7 mouse cellular contexts compared by ENCODE assay signal in the genomic region with DNA sequence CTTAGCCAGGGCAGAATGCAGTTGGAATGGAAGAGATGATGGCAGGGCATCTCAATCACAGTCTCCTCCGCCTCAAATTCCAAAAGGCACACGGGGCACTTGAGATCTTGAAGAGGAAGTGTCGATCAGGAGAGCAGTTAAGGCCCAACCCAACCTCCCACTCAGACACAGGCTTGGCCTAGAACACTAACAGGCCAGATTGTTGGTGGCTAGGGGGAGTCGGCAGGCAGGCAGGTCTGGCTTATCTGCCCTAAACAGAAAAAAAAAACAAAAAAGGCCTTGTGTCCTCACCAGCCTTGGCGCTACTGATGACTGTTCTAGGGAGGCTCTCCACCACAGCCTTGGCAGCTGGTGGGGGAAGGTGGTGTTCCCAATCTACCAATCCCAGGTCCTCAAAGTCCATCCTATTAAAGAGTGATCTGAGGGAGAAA. TPM values are rescaled to one million over a fixed set of nuclear protein-coding genes. Genes with fewer than 3 reads are reported as not detected.
A peak's percentile ranks its signal among the peaks of the same experiment; 100 is the strongest.
DNase-seq lines count a peak whose midpoint lies in the region; ATAC-seq and TF ChIP-seq lines count a peak whose summit lies in the region.

No protein-coding gene starts in this region.

- H3K36me3 ChIP-seq in forebrain, embryonic 15.5 days, result peaks cover 7% of the 10 kb centered on the region; the same call in 1 of the 2 replicates
- H3K36me3 ChIP-seq in liver, embryonic 14.5 days (replicated peaks; ENCODE audit: control insufficient read depth, insufficient read depth, low read depth), result peaks cover 20% of the 10 kb centered on the region

- WGBS in forebrain, embryonic 15.5 days, result 78% methylated on average over 5 of the region's 5 CpGs
- 15% methylated on average over 5 of the region's 5 CpGs for WGBS in liver, embryonic 14.5 days (ENCODE audit: insufficient replicate concordance)

- no peaks in the 10 kb centered on the region for H3K9me3 ChIP-seq in forebrain, embryonic 15.5 days
- H3K9me3 ChIP-seq in liver, embryonic 14.5 days (ENCODE audit: control insufficient read depth, low read length), result no peaks in the 10 kb centered on the region

- no peak for TF ChIP-seq EP300 in liver, embryonic 14.5 days (IDR thresholded peaks at IDR 0.05; ENCODE audit: low read depth)

- H3K4me1 ChIP-seq in forebrain, embryonic 15.5 days, result peaks cover 37% of the 10 kb centered on the region
- peaks cover 15 to 30% of the 10 kb centered on the region in 2 experiments for H3K4me1 ChIP-seq in liver, embryonic 14.5 days (replicated peaks; ENCODE audit: control insufficient read depth in 2 of 2, insufficient read depth in 2 of 2, low read length in 1 of 2)

- no peak for ATAC-seq in forebrain, embryonic 15.5 days (replicated peaks)
- ATAC-seq in liver, embryonic 14.5 days (ENCODE audit: insufficient read depth), result no peak

- no peaks in the 10 kb centered on the region for H3K27me3 ChIP-seq in forebrain, embryonic 15.5 days
- peaks cover 6% of the 10 kb centered on the region for H3K27me3 ChIP-seq in liver, embryonic 14.5 days (ENCODE audit: control insufficient read depth, insufficient read depth, low read length)

- H3K4me3 ChIP-seq in forebrain, embryonic 15.5 days, result peak overlapping the region; percentile 60
- peak overlapping the region; percentile 65 to 86 for H3K4me3 ChIP-seq in liver, embryonic 14.5 days (ENCODE audit: insufficient read depth in 1 of 2, low read depth in 2 of 2, low read length in 2 of 2)

- no peak for TF ChIP-seq CTCF in liver, embryonic 14.5 days (IDR thresholded peaks at IDR 0.05; ENCODE audit: low read depth)

- H3K27ac ChIP-seq in forebrain, embryonic 15.5 days (replicated peaks), result no peak overlapping the region
- peak overlapping the region; percentile 38 for H3K27ac ChIP-seq in liver, embryonic 14.5 days

- peak; percentile 68 for DNase-seq in ovary, adult 18-20 months (ENCODE audit: low spot score)
- no peak for DNase-seq in ovary, postnatal 14 days (ENCODE audit: low spot score)
- no peak for DNase-seq in liver, embryonic 14.5 days (ENCODE audit: low read depth in 3 of 3, low spot score in 3 of 3)
- peak; percentile 56 for DNase-seq in testis, postnatal 10 days (ENCODE audit: low spot score)
- no peak for DNase-seq in c-Kit-positive CD71-positive TER-119-positive erythroid progenitor cells, embryonic 14.5 days (ENCODE audit: low spot score)
- no peak for DNase-seq in urinary bladder, postnatal 14 days (ENCODE audit: low spot score)

- peak overlapping the region; percentile 68; the same call in 1 of the 2 replicates for H3K9ac ChIP-seq in forebrain, embryonic 15.5 days (replicated peaks)
- H3K9ac ChIP-seq in liver, embryonic 14.5 days (replicated peaks), result peak overlapping the region; percentile 76

- peak overlapping the region; percentile 68 for H3K4me2 ChIP-seq in forebrain, embryonic 15.5 days (replicated peaks)
- peak overlapping the region; percentile 80 for H3K4me2 ChIP-seq in liver, embryonic 14.5 days (ENCODE audit: low read depth)

RNA-seq across cellular contexts. Expression of a gene that starts 5.6 kb away (rescaled TPM):
- polyA plus RNA-seq in forebrain, embryonic 15.5 days (2015; fragmentation: Nextera tagmentation; extraction: Ambion mirVana), result 126 and 130 TPM in 2 replicates
- polyA plus RNA-seq in liver, embryonic 14.5 days (2012; rRNA removed), result 40.3 and 42.8 TPM in 2 replicates
- 68.0 and 75.4 TPM in 2 replicates for polyA plus RNA-seq in liver, embryonic 14.5 days (2014; fragmentation: Nextera tagmentation; extraction: Ambion mirVana)

RNA-seq across cellular contexts. Expression of a gene that starts 5.9 kb away (rescaled TPM):
- 15.2 and 15.6 TPM in 2 replicates for polyA plus RNA-seq in forebrain, embryonic 15.5 days (2015; fragmentation: Nextera tagmentation; extraction: Ambion mirVana)
- 39.0 and 58.3 TPM in 2 replicates for polyA plus RNA-seq in liver, embryonic 14.5 days (2012; rRNA removed)
- polyA plus RNA-seq in liver, embryonic 14.5 days (2014; fragmentation: Nextera tagmentation; extraction: Ambion mirVana), result 43.6 and 48.0 TPM in 2 replicates

RNA-seq across cellular contexts. Expression of a gene that starts 14.0 kb away (rescaled TPM):
- polyA plus RNA-seq in forebrain, embryonic 15.5 days (2015; fragmentation: Nextera tagmentation; extraction: Ambion mirVana), result 22.5 and 22.7 TPM in 2 replicates
- 8.7 and 10.1 TPM in 2 replicates for polyA plus RNA-seq in liver, embryonic 14.5 days (2012; rRNA removed)
- 7.9 and 10.9 TPM in 2 replicates for polyA plus RNA-seq in liver, embryonic 14.5 days (2014; fragmentation: Nextera tagmentation; extraction: Ambion mirVana)

RNA-seq across cellular contexts. Expression of a gene that starts 16.2 kb away (rescaled TPM):
- 52.9 and 53.4 TPM in 2 replicates for polyA plus RNA-seq in forebrain, embryonic 15.5 days (2015; fragmentation: Nextera tagmentation; extraction: Ambion mirVana)
- polyA plus RNA-seq in liver, embryonic 14.5 days (2012; rRNA removed), result 23.9 and 32.7 TPM in 2 replicates
- 49.6 and 58.7 TPM in 2 replicates for polyA plus RNA-seq in liver, embryonic 14.5 days (2014; fragmentation: Nextera tagmentation; extraction: Ambion mirVana)

RNA-seq across cellular contexts. Expression of a gene that starts 19.1 kb away (rescaled TPM):
- polyA plus RNA-seq in forebrain, embryonic 15.5 days (2015; fragmentation: Nextera tagmentation; extraction: Ambion mirVana), result 8.9 and 9.4 TPM in 2 replicates
- 72.5 and 80.0 TPM in 2 replicates for polyA plus RNA-seq in liver, embryonic 14.5 days (2012; rRNA removed)
- polyA plus RNA-seq in liver, embryonic 14.5 days (2014; fragmentation: Nextera tagmentation; extraction: Ambion mirVana), result 81.0 and 94.5 TPM in 2 replicates

Comparison
In these comparisons a context has a peak if more than half of its experiments do, and no peak if none do; other contexts are left out.
1. DNase-seq: peak in ovary, adult 18-20 months (single experiment) and testis, postnatal 10 days (single experiment); none in ovary, postnatal 14 days (single experiment), liver, embryonic 14.5 days (0 of 3), c-Kit-positive CD71-positive TER-119-positive erythroid progenitor cells, embryonic 14.5 days (single experiment) and urinary bladder, postnatal 14 days (single experiment).